28 mouse cellular contexts compared by ENCODE assay signal in the genomic region with DNA sequence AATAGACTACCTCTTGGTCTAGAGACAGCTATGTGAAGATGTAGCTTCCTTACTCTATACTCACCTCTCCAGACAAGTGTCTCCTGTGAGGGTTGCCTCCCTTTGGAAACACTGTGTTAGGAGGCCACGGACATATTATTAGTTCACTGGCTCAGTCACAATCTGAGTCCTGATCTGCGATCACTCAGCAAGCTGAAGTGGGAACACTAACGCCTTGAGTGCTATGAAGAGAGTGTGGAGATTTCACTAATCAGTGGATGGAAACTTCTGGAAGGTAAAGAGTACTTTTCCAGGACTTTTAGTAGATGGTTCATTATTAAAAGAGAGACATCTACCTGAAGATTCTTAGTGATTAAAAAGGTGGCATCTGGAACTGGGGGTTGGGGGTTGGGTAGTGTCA.
"Had no signal": no experiment of that assay in that cellular context is flagged by ENCODE, and none has a peak within 500 bp of the region (broad histone marks: within the 10 kb centered on the region; RNA-seq: fewer than 3 reads in every experiment).

No protein-coding gene starts in this region.

- H3K4me3 ChIP-seq: embryonic facial prominence, embryonic 10.5 days; embryonic facial prominence, embryonic 12.5 days; embryonic facial prominence, embryonic 13.5 days; embryonic facial prominence, embryonic 15.5 days; erythroblast, embryonic 14.5 days; forebrain, embryonic 10.5 days; forebrain, embryonic 12.5 days; forebrain, embryonic 13.5 days; forebrain, embryonic 15.5 days; gastrocnemius, adult 2 months had no signal

- H3K36me3 ChIP-seq: embryonic facial prominence, embryonic 10.5 days; embryonic facial prominence, embryonic 12.5 days; embryonic facial prominence, embryonic 13.5 days; embryonic facial prominence, embryonic 15.5 days; forebrain, embryonic 10.5 days; forebrain, embryonic 12.5 days; forebrain, embryonic 15.5 days had no signal

- H3K27ac ChIP-seq: embryonic facial prominence, embryonic 10.5 days; embryonic facial prominence, embryonic 12.5 days; embryonic facial prominence, embryonic 13.5 days; embryonic facial prominence, embryonic 15.5 days; forebrain, embryonic 10.5 days; forebrain, embryonic 12.5 days; forebrain, embryonic 13.5 days; forebrain, embryonic 15.5 days; gastrocnemius, adult 2 months had no signal

- H3K4me1 ChIP-seq: forebrain, embryonic 12.5 days; forebrain, embryonic 15.5 days had no signal

- H3K9me3 ChIP-seq: embryonic facial prominence, embryonic 10.5 days; embryonic facial prominence, embryonic 12.5 days; embryonic facial prominence, embryonic 13.5 days; embryonic facial prominence, embryonic 15.5 days; forebrain, embryonic 10.5 days; forebrain, embryonic 12.5 days; forebrain, embryonic 13.5 days; forebrain, embryonic 15.5 days had no signal

- H3K4me2 ChIP-seq: embryonic facial prominence, embryonic 12.5 days; embryonic facial prominence, embryonic 13.5 days; embryonic facial prominence, embryonic 15.5 days; forebrain, embryonic 12.5 days; forebrain, embryonic 13.5 days; forebrain, embryonic 15.5 days had no signal

- H3K9ac ChIP-seq: embryonic facial prominence, embryonic 12.5 days; embryonic facial prominence, embryonic 13.5 days; embryonic facial prominence, embryonic 15.5 days; forebrain, embryonic 12.5 days; forebrain, embryonic 13.5 days; forebrain, embryonic 15.5 days; forebrain, postnatal 0 days had no signal

- ATAC-seq: forebrain, embryonic 13.5 days; forebrain, embryonic 14.5 days; forebrain, embryonic 15.5 days; forebrain, embryonic 16.5 days; forebrain, postnatal 0 days had no signal

- H3K27me3 ChIP-seq: embryonic facial prominence, embryonic 12.5 days; embryonic facial prominence, embryonic 13.5 days; embryonic facial prominence, embryonic 15.5 days; forebrain, embryonic 12.5 days; forebrain, embryonic 13.5 days; forebrain, embryonic 15.5 days had no signal

- DNase-seq: cerebellum, adult 2 months; cerebellum, adult 8-10 months; cerebellum, adult 9-10 months; cerebellum, adult 9-11 months; cerebellum, postnatal 10 days; cerebellum, postnatal 14 days; cerebellum, postnatal 25 days; cerebellum, postnatal 36 days; embryo, embryonic 11 days; forebrain, postnatal 0 days; gastrocnemius, adult 2 months; gastrocnemius, postnatal 10 days; gastrocnemius, postnatal 14 days; gastrocnemius, postnatal 25 days; gastrocnemius, postnatal 36 days; heart, adult 11 months; heart, adult 18-20 months had no signal
